Mouse (Mus musculus): ENCODE data around the gene Nos3.

Nos3 gene

GRCm38 (mm10) chr5:24426556-24427284 lies 62.1 kb downstream of the Nos3 start:
- no peak for DNase-seq (ENCODE audit: low read depth, low spot score)

- DNase-seq (ENCODE audit: low read depth, low spot score) = no peak
These were observed 62.6 kb downstream of the Nos3 start for GRCm38 (mm10) chr5:24427285-24427633.

GRCm38 (mm10) chr5:24427981-24428402 lies 63.4 kb downstream of the Nos3 start:
- no peak for DNase-seq (ENCODE audit: low read depth, low spot score)

- no peak for DNase-seq (ENCODE audit: low read depth, low spot score)
These were observed 64.0 kb downstream of the Nos3 start for GRCm38 (mm10) chr5:24428596-24428995.

- DNase-seq (ENCODE audit: low read depth, low spot score) = no peak
These were observed 69.4 kb downstream of the Nos3 start for GRCm38 (mm10) chr5:24433993-24434392.
